Mouse (Mus musculus) hindbrain, embryonic 11.5 days (tissue): Measurements from ENCODE around the gene Gm6020. TPM values are rescaled to one million over a fixed set of nuclear protein-coding genes. Genes with fewer than 3 reads are reported as not detected.

Source experiments
- ATAC-seq: fragments of 200-750 bp; cut with Nextera tagmentation; 2 replicates; pipeline ENCODE4 v1.8.0; 2017; ENCODE audit warnings: mild to moderate bottlenecking, moderate TSS enrichment, moderate library complexity; ENCODE audit not compliant: low FRiP score
- DNase-seq: peaks from one replicate; pipeline ENCODE4 v3.0.0-alpha.2; 2015; ENCODE audit warnings: low spot score
- H3K27ac ChIP-seq: fragments of 300-500 bp; sonication (generic); 2 replicates; pipeline ENCODE4 v1.5.1; 2014; ENCODE audit warnings: mild to moderate bottlenecking, low read depth, low read length
- H3K27me3 ChIP-seq: fragments of 300-500 bp; sonication (generic); 2 replicates; pipeline ENCODE4 v1.6.1; 2014; ENCODE audit warnings: mild to moderate bottlenecking, low read length, moderate library complexity, mixed read lengths; ENCODE audit not compliant: control insufficient read depth, insufficient read depth
- H3K36me3 ChIP-seq: fragments of 300-500 bp; sonication (generic); 2 replicates; pipeline ENCODE4 v1.6.1; 2014; ENCODE audit warnings: mild to moderate bottlenecking, low read length, moderate library complexity, mixed read lengths; ENCODE audit not compliant: control insufficient read depth, insufficient read depth
- H3K4me1 ChIP-seq: fragments of 300-500 bp; sonication (generic); replicated peaks from 2 replicates; pipeline ENCODE4 v1.6.1; 2014; ENCODE audit warnings: low read length, mixed read lengths; ENCODE audit not compliant: control insufficient read depth, insufficient read depth
- H3K4me2 ChIP-seq: fragments of 300-500 bp; sonication (generic); replicated peaks from 2 replicates; pipeline ENCODE4 v1.6.1; 2014; ENCODE audit warnings: mild to moderate bottlenecking, low read depth, low read length
- H3K4me3 ChIP-seq: fragments of 300-500 bp; sonication (generic); 2 replicates; pipeline ENCODE4 v1.5.1; 2014; ENCODE audit warnings: low read depth, low read length
- H3K9ac ChIP-seq: fragments of 300-500 bp; sonication (generic); 2 replicates; pipeline ENCODE4 v1.6.1; 2014; ENCODE audit warnings: low read depth, low read length
- H3K9me3 ChIP-seq: fragments of 300-500 bp; sonication (generic); 2 replicates; pipeline ENCODE4 v1.6.1; 2016; ENCODE audit warnings: low read length; ENCODE audit not compliant: control insufficient read depth
- whole genome bisulfite sequencing: fragments of 180-500 bp; shearing (Covaris S2); extraction: QIAGEN DNeasy Blood & Tissue Kit; methylation state at CpG from one replicate; pipeline ENCODE4 v1.1.7; 2014; 5-methylcytosine and 5-hydroxymethylcytosine counted together
- polyA plus RNA-seq: library from polyadenylated mRNA; unstranded; fragments of >200 nt; fragmentation: Nextera tagmentation; extraction: Ambion mirVana; gene quantifications from 2 replicates; pipeline ENCODE4 v1.2.1, GENCODE M21; 2014

Gm6020 gene
- polyA plus RNA-seq, 1 experiment from 2014 or later, result not detected

DNA sequence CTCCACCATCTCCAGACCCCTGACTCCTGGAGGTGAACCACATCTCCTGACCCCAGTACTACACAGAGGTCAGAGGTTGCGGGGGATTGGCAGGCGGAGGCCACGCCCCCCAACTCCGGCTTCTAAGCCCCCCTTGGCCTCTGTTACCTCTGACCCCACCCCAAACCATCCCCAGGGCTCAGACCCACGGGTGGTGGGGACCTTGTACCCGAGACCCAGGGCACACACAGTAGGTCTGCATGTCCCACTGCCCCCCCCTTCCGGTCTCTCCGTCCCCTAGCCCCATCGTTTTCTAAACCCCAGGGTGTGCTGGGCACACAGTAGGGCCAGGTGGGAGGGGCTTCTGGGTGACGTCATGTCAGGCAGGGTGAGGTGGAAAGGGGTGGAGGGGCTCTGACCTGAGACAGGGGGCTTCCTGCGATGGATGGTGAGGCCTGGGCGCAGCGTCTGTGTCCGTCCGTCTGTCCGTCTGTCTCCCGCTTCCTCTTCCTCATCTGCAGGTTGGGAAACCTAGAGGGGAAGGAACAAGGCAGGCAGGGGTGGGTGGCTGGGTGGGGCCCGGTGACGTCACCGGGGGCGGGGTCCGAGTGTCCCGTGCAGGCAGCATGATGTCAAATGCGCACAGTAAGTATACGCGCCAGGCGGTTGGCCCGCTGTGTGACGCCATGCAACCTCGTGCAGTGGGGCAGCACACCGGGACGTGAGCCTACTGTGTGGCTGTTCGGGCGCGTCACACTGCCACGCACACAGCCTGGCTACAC, 44.4 kb downstream of the Gm6020 start, which contains the start of gene Csf2ra:
Gene Csf2ra, minus strand, starts transcription at position 489 of the 761 bp plus-strand sequence.
- no peaks in the 10 kb centered on the region for H3K4me1 ChIP-seq
- peak within 1 kb of the TSS; percentile 58 for H3K9ac ChIP-seq
- no peaks in the 10 kb centered on the region for H3K36me3 ChIP-seq
- H3K9me3 ChIP-seq, result no peaks in the 10 kb centered on the region
- ATAC-seq (no peak; the same call in 1 of the 2 replicates), DNase-seq (no peak)
- H3K27me3 ChIP-seq, result no peaks in the 10 kb centered on the region
- H3K27ac ChIP-seq, result peak within 1 kb of the TSS; percentile 69; the same call in 1 of the 2 replicates
- 58% methylated on average over 36 of the region's 36 CpGs for WGBS
- peak within 1 kb of the TSS; percentile 60 for H3K4me3 ChIP-seq
- H3K4me2 ChIP-seq, result peak within 1 kb of the TSS; percentile 57

Other genes starting within 250 kb of the Gm6020 start
- gene Zfp950, start 43.0 kb upstream of the Gm6020 start, polyA plus RNA-seq, result 27.3 and 31.5 TPM in 2 replicates
- 0.11 and 0.17 TPM in 2 replicates for gene Gm7102, start 7.6 kb upstream of the Gm6020 start, polyA plus RNA-seq
- 15.6 and 18.5 TPM in 2 replicates for gene Csf2ra, start 44.5 kb downstream of the Gm6020 start, polyA plus RNA-seq
- not detected in 2 replicates for gene Gm21060, start 113.2 kb downstream of the Gm6020 start, polyA plus RNA-seq